18 mouse cellular contexts compared by ENCODE assay signal in the genomic region with DNA sequence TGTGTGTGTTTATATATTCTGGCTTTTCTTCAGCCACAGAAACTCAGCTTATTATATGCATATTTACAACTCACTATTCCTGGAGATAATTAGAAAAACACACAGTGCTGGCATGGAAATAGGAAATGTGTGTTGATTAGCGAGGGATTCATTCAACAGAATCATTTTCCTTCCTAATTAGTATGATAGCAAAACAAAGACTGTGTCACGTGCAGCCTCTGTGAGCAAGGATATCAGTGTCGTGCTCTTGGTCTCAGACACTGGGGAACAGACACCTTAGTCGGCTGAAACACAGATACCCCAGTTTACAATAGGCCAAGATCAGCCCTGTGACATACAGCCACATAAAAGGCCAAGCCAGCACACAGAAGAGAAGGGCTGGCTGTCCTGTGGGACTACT.
A peak's percentile ranks its signal among the peaks of the same experiment; 100 is the strongest.
DNase-seq lines count a peak whose midpoint lies in the region; ATAC-seq and TF ChIP-seq lines count a peak whose summit lies in the region.
"Had no signal": no experiment of that assay in that cellular context is flagged by ENCODE, and none has a peak within 500 bp of the region (broad histone marks: within the 10 kb centered on the region; RNA-seq: fewer than 3 reads in every experiment).

No protein-coding gene starts in this region.

- H3K4me3 ChIP-seq in heart, embryonic 12.5 days: no peak overlapping the region
- no peak overlapping the region for H3K4me3 ChIP-seq in midbrain, embryonic 13.5 days (replicated peaks)
- no peak overlapping the region for H3K4me3 ChIP-seq in midbrain, embryonic 10.5 days
- no peak overlapping the region for H3K4me3 ChIP-seq in hindbrain, embryonic 14.5 days (replicated peaks; ENCODE audit: low read length)
- H3K4me3 ChIP-seq in intestine, postnatal 0 days (ENCODE audit: low read depth, low read length): no peak overlapping the region
- H3K4me3 ChIP-seq: embryonic facial prominence, embryonic 13.5 days had no signal

- no peak for TF ChIP-seq CTCF in intestine, postnatal 0 days (IDR thresholded peaks at IDR 0.05; ENCODE audit: low read depth)

- ATAC-seq in heart, embryonic 12.5 days (ENCODE audit: insufficient number of reproducible peaks, low FRiP score): no peak
- ATAC-seq in midbrain, embryonic 13.5 days: peak; percentile 77
- peak; percentile 74 for ATAC-seq in hindbrain, embryonic 14.5 days (ENCODE audit: low FRiP score)
- no peak for ATAC-seq in intestine, postnatal 0 days

- no peaks in the 10 kb centered on the region for H3K9me3 ChIP-seq in heart, embryonic 12.5 days (replicated peaks)
- H3K9me3 ChIP-seq in midbrain, embryonic 13.5 days: no peaks in the 10 kb centered on the region
- no peaks in the 10 kb centered on the region for H3K9me3 ChIP-seq in midbrain, embryonic 10.5 days (replicated peaks)
- H3K9me3 ChIP-seq in hindbrain, embryonic 14.5 days (ENCODE audit: control insufficient read depth, low read length): no peaks in the 10 kb centered on the region
- no peaks in the 10 kb centered on the region for H3K9me3 ChIP-seq in intestine, postnatal 0 days (ENCODE audit: control insufficient read depth)
- H3K9me3 ChIP-seq: embryonic facial prominence, embryonic 13.5 days had no signal

- WGBS in heart, embryonic 12.5 days: 59% methylated on average over 4 of the region's 4 CpGs
- 45% methylated on average over 4 of the region's 4 CpGs for WGBS in midbrain, embryonic 13.5 days
- 81% methylated on average over 4 of the region's 4 CpGs for WGBS in midbrain, embryonic 10.5 days
- WGBS in hindbrain, embryonic 14.5 days: 34% methylated on average over 4 of the region's 4 CpGs
- 56% methylated on average over 4 of the region's 4 CpGs for WGBS in intestine, postnatal 0 days

- DNase-seq in heart, adult 11 months: peak; percentile 92
- no peak for DNase-seq in midbrain, embryonic 10.5 days (ENCODE audit: low spot score)
- DNase-seq in hindbrain, embryonic 14.5 days (ENCODE audit: low spot score): no peak
- peak; percentile 12 for DNase-seq in skeletal muscle tissue, adult 2 months (ENCODE audit: low read depth, low spot score)
- DNase-seq in thymus, postnatal 0 days (ENCODE audit: low spot score): no peak
- DNase-seq: B cell, adult 2 months; cerebellum, adult 11 months; cerebellum, postnatal 36 days; gastrocnemius, postnatal 36 days; kidney, adult 8-10 months; layer of hippocampus, postnatal 36 days; left cerebral cortex, postnatal 4 days; lung, embryonic 14.5 days had no signal

- no peak overlapping the region for H3K9ac ChIP-seq in heart, embryonic 12.5 days
- H3K9ac ChIP-seq in midbrain, embryonic 13.5 days (replicated peaks): no peak overlapping the region
- H3K9ac ChIP-seq in hindbrain, embryonic 14.5 days: no peak overlapping the region
- no peak overlapping the region for H3K9ac ChIP-seq in intestine, postnatal 0 days (ENCODE audit: low read depth, low read length)
- H3K9ac ChIP-seq: embryonic facial prominence, embryonic 13.5 days; lung, embryonic 14.5 days had no signal

- H3K27me3 ChIP-seq in heart, embryonic 12.5 days (replicated peaks): no peaks in the 10 kb centered on the region
- no peaks in the 10 kb centered on the region for H3K27me3 ChIP-seq in midbrain, embryonic 13.5 days
- no peaks in the 10 kb centered on the region for H3K27me3 ChIP-seq in midbrain, embryonic 10.5 days (ENCODE audit: low read depth, poor library complexity, severe bottlenecking)
- H3K27me3 ChIP-seq in hindbrain, embryonic 14.5 days (ENCODE audit: control insufficient read depth, insufficient read depth, low read length): no peaks in the 10 kb centered on the region
- no peaks in the 10 kb centered on the region for H3K27me3 ChIP-seq in intestine, postnatal 0 days (replicated peaks; ENCODE audit: control insufficient read depth, insufficient read depth, low read length)
- H3K27me3 ChIP-seq: embryonic facial prominence, embryonic 13.5 days had no signal

- no peak overlapping the region for H3K4me2 ChIP-seq in heart, embryonic 12.5 days
- H3K4me2 ChIP-seq in midbrain, embryonic 13.5 days (replicated peaks): no peak overlapping the region
- no peak overlapping the region for H3K4me2 ChIP-seq in hindbrain, embryonic 14.5 days (replicated peaks)
- H3K4me2 ChIP-seq in intestine, postnatal 0 days (replicated peaks; ENCODE audit: low read depth): no peak overlapping the region
- H3K4me2 ChIP-seq: embryonic facial prominence, embryonic 13.5 days; liver, embryonic 11.5 days; lung, embryonic 14.5 days had no signal

- no peaks in the 10 kb centered on the region for H3K36me3 ChIP-seq in heart, embryonic 12.5 days
- no peaks in the 10 kb centered on the region for H3K36me3 ChIP-seq in midbrain, embryonic 13.5 days
- H3K36me3 ChIP-seq in midbrain, embryonic 10.5 days: no peaks in the 10 kb centered on the region
- H3K36me3 ChIP-seq in hindbrain, embryonic 14.5 days (replicated peaks; ENCODE audit: control insufficient read depth, insufficient read depth): no peaks in the 10 kb centered on the region
- H3K36me3 ChIP-seq in intestine, postnatal 0 days (ENCODE audit: control insufficient read depth, insufficient read depth): no peaks in the 10 kb centered on the region
- H3K36me3 ChIP-seq: embryonic facial prominence, embryonic 13.5 days had no signal

- H3K27ac ChIP-seq in heart, embryonic 12.5 days (ENCODE audit: poor library complexity, severe bottlenecking): no peak overlapping the region
- H3K27ac ChIP-seq in midbrain, embryonic 13.5 days: no peak overlapping the region
- no peak overlapping the region for H3K27ac ChIP-seq in midbrain, embryonic 10.5 days (replicated peaks)
- H3K27ac ChIP-seq in hindbrain, embryonic 14.5 days: peak overlapping the region; percentile 75
- no peak overlapping the region for H3K27ac ChIP-seq in intestine, postnatal 0 days (ENCODE audit: low read depth, low read length)
- H3K27ac ChIP-seq: embryonic facial prominence, embryonic 13.5 days had no signal

- H3K4me1 ChIP-seq in heart, embryonic 12.5 days (replicated peaks): no peaks in the 10 kb centered on the region
- H3K4me1 ChIP-seq in midbrain, embryonic 13.5 days (replicated peaks): peaks cover 7% of the 10 kb centered on the region; the same call in 1 of the 2 replicates
- H3K4me1 ChIP-seq in midbrain, embryonic 10.5 days: no peaks in the 10 kb centered on the region
- H3K4me1 ChIP-seq in hindbrain, embryonic 14.5 days (replicated peaks; ENCODE audit: control insufficient read depth, insufficient read depth, low read length): no peaks in the 10 kb centered on the region
- no peaks in the 10 kb centered on the region for H3K4me1 ChIP-seq in intestine, postnatal 0 days (replicated peaks; ENCODE audit: control insufficient read depth, insufficient read depth, low read length)
- H3K4me1 ChIP-seq: embryonic facial prominence, embryonic 13.5 days had no signal

Comparison
In these comparisons a context has a peak if more than half of its experiments do, and no peak if none do; other contexts are left out.
1. DNase-seq: peak in heart, adult 11 months (single experiment) and skeletal muscle tissue, adult 2 months (single experiment); none in midbrain, embryonic 10.5 days (single experiment), hindbrain, embryonic 14.5 days (single experiment) and thymus, postnatal 0 days (single experiment).
2. ATAC-seq: peak in midbrain, embryonic 13.5 days (single experiment) and hindbrain, embryonic 14.5 days (single experiment); none in heart, embryonic 12.5 days (single experiment) and intestine, postnatal 0 days (single experiment).